Mouse (Mus musculus): Measurements from ENCODE around the gene Rbmxl2.

Gene Rbmxl2

GRCm38 (mm10) chr7:107209204-107209860, at the start of gene Rbmxl2:
Gene Rbmxl2 (plus strand): TSS chr7:107209445.
- no peak for DNase-seq

- DNase-seq, result no peak
Observed at GRCm38 (mm10) chr7:107166690-107167089, 42.6 kb upstream of the Rbmxl2 start, which contains the start of gene Nlrp14. Gene Nlrp14 (plus strand): TSS chr7:107166990.

- no peak for DNase-seq
Observed at GRCm38 (mm10) chr7:107180406-107180805, 28.8 kb upstream of the Rbmxl2 start.

- no peak for DNase-seq
Observed at GRCm38 (mm10) chr7:107201817-107202216, 7.4 kb upstream of the Rbmxl2 start.

- no peak for DNase-seq
Observed at GRCm38 (mm10) chr7:107207843-107208242, 1.4 kb upstream of the Rbmxl2 start.

GRCm38 (mm10) chr7:107210126-107210576, 906 bp downstream of the Rbmxl2 start:
- DNase-seq, result peak; percentile 9

GRCm38 (mm10) chr7:107215723-107216122, 6.5 kb downstream of the Rbmxl2 start:
- no peak for DNase-seq

GRCm38 (mm10) chr7:107216845-107217244, 7.6 kb downstream of the Rbmxl2 start:
- DNase-seq, result no peak

- no peak for DNase-seq
Observed at GRCm38 (mm10) chr7:107236854-107237253, 27.6 kb downstream of the Rbmxl2 start.

GRCm38 (mm10) chr7:107237498-107237897, 28.3 kb downstream of the Rbmxl2 start:
- no peak for DNase-seq

GRCm38 (mm10) chr7:107241371-107241883, 32.2 kb downstream of the Rbmxl2 start:
- no peak for DNase-seq

GRCm38 (mm10) chr7:107250211-107250985, 41.2 kb downstream of the Rbmxl2 start:
- no peak for DNase-seq

GRCm38 (mm10) chr7:107253355-107253754, 44.1 kb downstream of the Rbmxl2 start:
- no peak for DNase-seq

- DNase-seq, result no peak
Observed at GRCm38 (mm10) chr7:107259936-107260335, 50.7 kb downstream of the Rbmxl2 start.

Measured in right cerebral cortex, postnatal 14 days (tissue).